In the genomic region with DNA sequence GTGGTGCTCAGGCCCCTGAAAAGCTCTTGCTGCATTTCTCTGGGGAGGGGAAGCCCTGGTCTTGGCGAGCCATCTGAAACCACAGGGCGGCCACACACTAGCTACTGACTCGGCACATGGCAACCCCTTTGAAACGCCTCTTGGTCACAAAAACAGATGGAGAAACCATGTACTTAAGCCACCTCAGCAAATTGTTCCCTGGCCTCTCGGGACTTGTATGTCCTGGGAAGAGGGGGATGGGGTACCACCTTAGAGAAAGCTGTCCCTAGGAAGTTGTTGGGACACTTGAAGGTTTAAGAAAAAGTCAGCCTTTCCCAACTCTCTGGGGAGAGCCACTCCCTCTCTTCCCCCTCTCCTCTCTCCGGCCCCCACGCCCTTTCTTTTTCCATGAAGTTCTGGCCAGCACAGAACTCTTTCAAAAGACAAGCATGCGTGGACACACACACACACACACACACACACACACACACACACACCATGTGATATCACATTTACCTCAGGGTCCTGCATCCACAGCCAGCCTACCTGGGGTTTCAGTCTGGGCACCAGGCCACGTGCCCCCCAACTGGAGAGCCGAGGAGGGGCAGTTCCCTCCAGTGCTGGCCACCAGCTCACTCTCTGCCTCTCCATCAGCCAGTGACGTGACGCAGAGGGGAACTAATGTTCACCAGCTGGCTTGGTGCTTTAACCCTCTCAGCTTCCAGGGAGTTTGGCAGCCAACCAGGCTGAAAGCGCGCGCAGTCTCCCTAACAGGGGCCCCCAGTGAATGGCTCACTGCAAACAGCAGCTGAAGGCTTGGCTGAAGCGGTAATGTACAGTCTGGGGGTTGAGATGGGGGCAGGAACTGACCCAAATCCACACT, we compare ENCODE assay signal across 8 mouse cellular contexts.
A peak's percentile ranks its signal among the peaks of the same experiment; 100 is the strongest.
DNase-seq lines count a peak whose midpoint lies in the region; ATAC-seq lines count a peak whose summit lies in the region.

No protein-coding gene starts in this region.

- peak; percentile 89 to 94 for ATAC-seq in hematopoietic stem cell, adult 5-6 weeks (replicated peaks in 1 of 2; ENCODE audit: insufficient read depth in 1 of 2, low FRiP score in 2 of 2, low TSS enrichment in 1 of 2, low read depth in 1 of 2, poor library complexity in 2 of 2, severe bottlenecking in 2 of 2)
- ATAC-seq in megakaryocyte-erythroid progenitor cell, adult 5-6 weeks (replicated peaks; ENCODE audit: low FRiP score, low TSS enrichment, poor library complexity, severe bottlenecking): no peak

- 47% methylated on average over 16 of the region's 16 CpGs for WGBS in midbrain, embryonic 10.5 days

- H3K27ac ChIP-seq in midbrain, embryonic 10.5 days (replicated peaks): peak overlapping the region; percentile 64

- peaks cover 37% of the 10 kb centered on the region for H3K4me1 ChIP-seq in midbrain, embryonic 10.5 days

- no peaks in the 10 kb centered on the region for H3K27me3 ChIP-seq in midbrain, embryonic 10.5 days (ENCODE audit: low read depth, poor library complexity, severe bottlenecking)

- H3K9me3 ChIP-seq in midbrain, embryonic 10.5 days (replicated peaks): no peaks in the 10 kb centered on the region

- intact Hi-C loops in left cerebral cortex, postnatal 10 days (cut with DNase I): no loop called here

- H3K4me3 ChIP-seq in midbrain, embryonic 10.5 days: no peak overlapping the region

- DNase-seq in urinary bladder, postnatal 14 days (ENCODE audit: low spot score): peak; percentile 61
- DNase-seq in urinary bladder, adult 2 months (ENCODE audit: low spot score): no peak
- peak; percentile 87 for DNase-seq in forelimb bud, embryonic 11.5 days (ENCODE audit: low read depth, low spot score)
- peak; percentile 63 to 82 for DNase-seq in left cerebral cortex, postnatal 10 days (ENCODE audit: extremely low spot score in 1 of 2, low spot score in 2 of 2)
- peak; percentile 56 for DNase-seq in midbrain, embryonic 10.5 days (ENCODE audit: low spot score)
- DNase-seq in skeletal muscle tissue, adult 2 months (ENCODE audit: low read depth, low spot score): peak; percentile 66

- H3K36me3 ChIP-seq in midbrain, embryonic 10.5 days: peaks cover 25% of the 10 kb centered on the region
